Mouse (Mus musculus) heart, postnatal 0 days (tissue): Measurements from ENCODE around the gene Sh2b2. TPM values are rescaled to one million over a fixed set of nuclear protein-coding genes. Genes with fewer than 3 reads are reported as not detected.

Source experiments
- ATAC-seq: fragments of 200-750 bp; cut with Nextera tagmentation; 2 replicates; pipeline ENCODE4 v1.8.0; 2017; ENCODE audit warnings: low read depth, moderate number of reproducible peaks, moderate library complexity; ENCODE audit not compliant: insufficient read depth
- DNase-seq: peaks from one replicate; pipeline ENCODE4 v3.0.0-alpha.2; 2016; ENCODE audit warnings: low spot score
- H3K27ac ChIP-seq: fragments of 300-500 bp; sonication (generic); 2 replicates; pipeline ENCODE4 v1.5.1; 2014; ENCODE audit warnings: low read depth, mild to moderate bottlenecking
- H3K27me3 ChIP-seq: fragments of 300-500 bp; sonication (generic); 2 replicates; pipeline ENCODE4 v1.6.1; 2014; ENCODE audit warnings: low read length, mixed read lengths; ENCODE audit not compliant: control insufficient read depth, insufficient read depth
- H3K36me3 ChIP-seq: fragments of 300-500 bp; sonication (generic); replicated peaks from 2 replicates; pipeline ENCODE4 v1.6.1; 2014; ENCODE audit warnings: low read length, mixed read lengths; ENCODE audit not compliant: control insufficient read depth, insufficient read depth
- H3K4me1 ChIP-seq: fragments of 300-500 bp; sonication (generic); 2 replicates; pipeline ENCODE4 v1.6.1; 2014; ENCODE audit warnings: antibody characterized with exemption; ENCODE audit not compliant: control insufficient read depth, insufficient read depth
- H3K4me2 ChIP-seq: fragments of 300-500 bp; sonication (generic); 2 replicates; pipeline ENCODE4 v1.6.1; 2014; ENCODE audit warnings: low read depth, mild to moderate bottlenecking, low read length, moderate library complexity
- H3K4me3 ChIP-seq: fragments of 300-500 bp; sonication (generic); 2 replicates; pipeline ENCODE4 v1.5.1; 2014; ENCODE audit warnings: low read depth, low read length
- H3K9ac ChIP-seq: fragments of 300-500 bp; sonication (generic); replicated peaks from 2 replicates; pipeline ENCODE4 v1.6.1; 2014; ENCODE audit warnings: low read depth, low read length, mixed read lengths
- H3K9me3 ChIP-seq: fragments of 300-500 bp; sonication (generic); replicated peaks from 2 replicates; pipeline ENCODE4 v1.6.1; 2016; ENCODE audit warnings: low read length; ENCODE audit not compliant: control insufficient read depth
- CTCF ChIP-seq: IDR thresholded peaks from 2 replicates; pipeline ENCODE4 v1.5.1; 2016; ENCODE audit warnings: antibody characterized with exemption, control low read depth, low read depth
- EP300 ChIP-seq: IDR thresholded peaks from 2 replicates; pipeline ENCODE4 v1.6.1; 2016; ENCODE audit warnings: antibody characterized with exemption, low read depth
- WGBS: fragments of 180-500 bp; shearing (Covaris S2); extraction: QIAGEN DNeasy Blood & Tissue Kit; methylation state at CpG from one replicate; pipeline ENCODE4 v1.1.7; 2014; 5-methylcytosine and 5-hydroxymethylcytosine counted together
- polyA plus RNA-seq: library from polyadenylated mRNA; unstranded; fragments of >200 nt; fragmentation: Nextera tagmentation; extraction: Ambion mirVana; gene quantifications from 2 replicates; pipeline ENCODE4 v1.2.1, GENCODE M21; 2015
- total RNA-seq: library from RNA; depleted of rRNA; stranded (reverse); fragments of >200 nt; gene quantifications from 2 replicates; pipeline ENCODE4 v1.2.3, GENCODE M21; 2014; ENCODE audit warnings: low replicate concordance; rRNA removed

Sh2b2 gene
- total and polyA plus RNA-seq, 2 experiments from 2014 or later = 0.41 to 2.0 TPM

DNA sequence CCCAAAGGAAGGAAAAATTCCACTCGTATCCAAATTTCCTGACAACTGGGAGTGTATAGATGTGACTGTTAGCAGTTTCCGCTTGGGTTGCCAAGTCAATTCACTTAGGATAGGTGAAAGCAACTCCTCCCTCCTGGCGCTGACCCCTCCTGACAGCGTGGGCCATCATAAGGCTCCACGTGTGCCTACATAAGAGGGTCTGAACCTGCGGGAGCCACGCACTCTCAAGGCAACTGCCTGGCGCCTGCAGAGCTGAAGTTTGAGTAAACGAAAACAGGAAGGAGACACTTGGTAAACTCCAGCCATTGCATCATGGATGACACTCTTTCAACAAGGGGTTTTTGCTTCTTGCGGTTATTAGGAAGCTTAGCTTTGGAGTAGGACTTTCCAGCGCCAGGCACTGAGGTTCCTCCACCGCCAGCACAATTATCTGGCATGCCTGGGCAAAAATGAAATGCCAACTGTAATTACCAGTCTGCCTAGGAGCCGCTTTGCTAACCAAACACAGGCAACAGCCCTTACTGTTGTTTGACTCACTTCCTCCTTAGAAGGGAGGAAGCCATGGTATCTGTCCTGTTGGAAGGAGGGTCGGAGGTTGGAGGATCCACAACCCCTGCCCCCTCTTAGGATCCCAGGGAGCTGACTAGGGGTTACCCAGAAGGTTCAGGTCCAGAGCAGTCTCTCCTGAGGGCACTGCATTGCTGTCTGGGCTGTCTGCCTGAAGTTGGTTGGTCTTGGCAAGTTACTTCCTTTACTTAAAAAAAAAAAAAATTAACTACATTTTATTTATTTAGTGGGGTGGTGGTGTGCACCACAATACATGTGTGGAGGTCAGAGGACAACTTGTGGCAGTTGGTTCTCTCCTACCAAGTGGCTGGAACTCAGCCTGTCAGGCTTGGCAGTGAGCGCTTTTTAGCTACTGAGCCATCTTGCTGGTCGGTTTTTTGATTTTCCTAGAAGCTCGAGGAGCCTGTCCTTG is 74.7 kb downstream of the Sh2b2 start:
- no peaks in the 10 kb centered on the region for H3K36me3 ChIP-seq
- H3K27ac ChIP-seq = peak overlapping the region; percentile 64
- H3K4me1 ChIP-seq = peaks cover 12% of the 10 kb centered on the region; the same call in 1 of the 2 replicates
- peaks cover 3% of the 10 kb centered on the region; the same call in 1 of the 2 replicates for H3K27me3 ChIP-seq
- H3K9ac ChIP-seq = no peak overlapping the region
- TF ChIP-seq EP300 = no peak
- TF ChIP-seq CTCF = no peak
- H3K9me3 ChIP-seq = 0 out of 2 replicates have a peak, but pooled peaks cover 4% of the 10 kb centered on the region
- no peak for DNase-seq
- H3K4me3 ChIP-seq = peak overlapping the region; percentile 54
- H3K4me2 ChIP-seq = peak overlapping the region; percentile 69
- WGBS = 25% methylated on average over 17 of the region's 17 CpGs
- ATAC-seq = no peak

DNA sequence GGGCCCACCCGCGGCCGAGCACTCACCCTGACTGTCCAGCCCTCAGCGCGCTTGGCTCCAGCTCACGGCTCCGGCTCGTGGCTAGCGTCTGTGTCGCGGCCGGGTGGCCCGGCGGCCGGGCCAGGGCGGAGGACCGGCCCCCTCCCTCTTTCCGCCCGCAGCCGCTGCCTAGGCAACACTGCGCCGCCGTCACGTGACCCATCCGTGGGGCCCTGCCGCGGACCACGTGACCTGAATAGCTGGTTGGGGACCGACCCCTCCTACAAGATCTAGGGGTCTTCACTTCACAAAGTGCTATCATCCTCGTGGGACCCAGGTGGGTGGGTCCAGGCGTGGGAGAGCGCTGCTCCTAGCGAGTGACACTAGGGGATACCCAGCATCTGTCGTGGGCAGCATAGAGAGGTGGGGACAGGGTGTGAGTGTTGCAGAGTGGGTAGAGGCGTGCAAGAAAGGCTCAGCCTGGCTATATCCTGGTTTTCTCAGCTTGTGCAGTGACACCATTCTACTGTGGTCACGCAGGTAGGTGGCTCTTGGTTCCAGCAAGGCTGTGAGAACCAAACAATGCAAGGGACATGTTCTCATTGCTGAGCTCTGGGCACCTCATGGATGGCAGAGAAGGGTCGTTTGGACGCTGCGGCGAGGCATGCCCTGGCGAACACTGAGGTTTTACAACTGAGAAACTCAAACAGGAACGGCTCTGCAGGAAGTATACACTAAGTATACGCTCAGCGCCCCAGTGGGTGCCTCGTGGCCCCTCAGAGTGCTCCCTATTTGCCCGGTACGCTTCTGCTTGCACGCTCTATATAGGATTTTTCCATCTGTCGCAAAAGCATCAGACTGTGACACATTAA is 75.6 kb downstream of the Sh2b2 start, which contains the start of gene Orai2:
Gene Orai2 (minus strand): TSS at position 202 of the 851 bp plus-strand sequence.
- peak; percentile 51 for DNase-seq
- Histone ChIP-seq H3K27ac (peak within 1 kb of the TSS; percentile 64), H3K4me2 (peak within 1 kb of the TSS; percentile 69), H3K4me3 (peak within 1 kb of the TSS; percentile 54), H3K27me3 (peaks cover 3% of the 10 kb centered on the region; the same call in 1 of the 2 replicates), H3K9me3 (0 out of 2 replicates have a peak, but pooled peaks cover 4% of the 10 kb centered on the region), H3K9ac (peak within 1 kb of the TSS; percentile 44), H3K4me1 (peaks cover 12% of the 10 kb centered on the region; the same call in 1 of the 2 replicates), H3K36me3 (no peaks in the 10 kb centered on the region)
- 3% methylated on average over 47 of the region's 49 CpGs for WGBS
- ATAC-seq = peak; percentile 81
- no peak for TF ChIP-seq EP300
- no peak for TF ChIP-seq CTCF

DNA sequence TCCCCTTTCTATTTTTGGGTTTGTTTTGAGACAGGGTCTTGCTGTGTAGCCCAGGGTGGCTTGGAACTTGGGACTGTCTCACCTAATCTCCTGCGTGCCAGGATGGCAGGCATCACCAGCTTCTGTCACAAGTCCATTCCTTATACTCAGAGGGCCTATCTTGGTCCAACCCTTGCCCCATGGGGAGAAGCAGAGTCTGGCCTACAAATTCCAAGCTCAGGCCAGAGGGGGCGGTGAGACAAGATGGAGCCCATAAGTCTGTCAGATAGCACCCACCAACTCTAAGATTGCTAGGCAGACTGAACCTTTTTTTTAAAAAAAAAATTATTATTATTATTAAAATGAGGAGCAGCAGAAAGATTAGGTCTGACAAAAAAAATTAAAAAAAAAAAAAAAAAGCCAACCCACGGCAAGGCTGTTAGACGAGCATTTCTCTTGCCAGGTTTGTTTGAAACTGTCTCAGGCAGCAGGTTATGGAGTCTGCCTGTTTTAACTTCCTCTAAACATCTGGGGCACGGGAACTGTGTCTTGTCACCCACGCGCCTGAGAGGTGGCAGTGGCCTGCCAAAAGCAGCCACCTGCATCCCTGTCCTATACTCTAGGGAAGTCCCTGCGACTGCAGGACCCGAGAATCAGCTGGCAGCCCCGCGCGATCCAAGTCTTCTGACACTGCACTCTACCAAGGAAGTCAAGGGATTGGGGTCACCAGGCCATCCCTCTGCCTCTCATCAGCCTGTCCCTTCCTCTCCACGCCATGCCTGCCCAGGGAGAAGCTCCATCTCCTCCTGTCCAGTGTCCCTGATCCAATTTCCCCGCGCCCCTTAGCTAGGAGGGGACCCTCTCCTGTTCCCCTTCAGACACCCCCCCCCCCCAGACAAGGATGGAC is 76.5 kb downstream of the Sh2b2 start:
- ATAC-seq (peak; percentile 21), DNase-seq (peak; percentile 18)
- Histone ChIP-seq H3K4me3 (peak overlapping the region; percentile 54), H3K4me2 (peak overlapping the region; percentile 69), H3K36me3 (no peaks in the 10 kb centered on the region), H3K27ac (peak overlapping the region; percentile 64; the same call in 1 of the 2 replicates), H3K27me3 (peaks cover 3% of the 10 kb centered on the region; the same call in 1 of the 2 replicates), H3K4me1 (peaks cover 12% of the 10 kb centered on the region; the same call in 1 of the 2 replicates), H3K9ac (peak overlapping the region; percentile 44), H3K9me3 (0 out of 2 replicates have a peak, but pooled peaks cover 4% of the 10 kb centered on the region)
- 14% methylated on average over 15 of the region's 15 CpGs for WGBS
- TF ChIP-seq CTCF = no peak
- TF ChIP-seq EP300 = no peak

Other genes with a start within 250 kb of the Sh2b2 start
- gene Upk3b, start 208.1 kb downstream of the Sh2b2 start, total RNA-seq = 40.6 and 47.9 TPM in 2 replicates
- gene Upk3b, start 208.1 kb downstream of the Sh2b2 start, polyA plus RNA-seq = 21.1 and 24.0 TPM in 2 replicates
- 4.2 TPM in 1 of 2 replicates, not detected in the other for gene Upk3bl, start 192.1 kb downstream of the Sh2b2 start, total RNA-seq
- gene Upk3bl, start 192.1 kb downstream of the Sh2b2 start, polyA plus RNA-seq = not detected in 2 replicates
- 0.27 and 6.2 TPM in 2 replicates for gene Rasa4, start 162.6 kb downstream of the Sh2b2 start, total RNA-seq
- 0.96 and 1.3 TPM in 2 replicates for gene Rasa4, start 162.6 kb downstream of the Sh2b2 start, polyA plus RNA-seq
- gene Polr2j, start 129.9 kb downstream of the Sh2b2 start, total RNA-seq = 59.8 and 121 TPM in 2 replicates
- 145 and 155 TPM in 2 replicates for gene Polr2j, start 129.9 kb downstream of the Sh2b2 start, polyA plus RNA-seq
- gene Lrwd1, start 110.5 kb downstream of the Sh2b2 start, total RNA-seq = 20.9 and 23.1 TPM in 2 replicates
- gene Lrwd1, start 110.5 kb downstream of the Sh2b2 start, polyA plus RNA-seq = 9.4 and 10.0 TPM in 2 replicates
- 9.4 and 11.4 TPM in 2 replicates for gene Alkbh4, start 110.4 kb downstream of the Sh2b2 start, total RNA-seq
- 7.9 and 8.0 TPM in 2 replicates for gene Alkbh4, start 110.4 kb downstream of the Sh2b2 start, polyA plus RNA-seq
- 0.69 and 6.0 TPM in 2 replicates for gene Orai2, start 75.8 kb downstream of the Sh2b2 start, total RNA-seq
- 1.1 and 1.2 TPM in 2 replicates for gene Orai2, start 75.8 kb downstream of the Sh2b2 start, polyA plus RNA-seq
- 1.7 and 8.4 TPM in 2 replicates for gene Prkrip1, start 47.6 kb downstream of the Sh2b2 start, total RNA-seq
- gene Prkrip1, start 47.6 kb downstream of the Sh2b2 start, polyA plus RNA-seq = 32.7 and 34.0 TPM in 2 replicates